Mouse (Mus musculus): ENCODE data around the gene Slc12a9.

The Slc12a9 gene

DNA sequence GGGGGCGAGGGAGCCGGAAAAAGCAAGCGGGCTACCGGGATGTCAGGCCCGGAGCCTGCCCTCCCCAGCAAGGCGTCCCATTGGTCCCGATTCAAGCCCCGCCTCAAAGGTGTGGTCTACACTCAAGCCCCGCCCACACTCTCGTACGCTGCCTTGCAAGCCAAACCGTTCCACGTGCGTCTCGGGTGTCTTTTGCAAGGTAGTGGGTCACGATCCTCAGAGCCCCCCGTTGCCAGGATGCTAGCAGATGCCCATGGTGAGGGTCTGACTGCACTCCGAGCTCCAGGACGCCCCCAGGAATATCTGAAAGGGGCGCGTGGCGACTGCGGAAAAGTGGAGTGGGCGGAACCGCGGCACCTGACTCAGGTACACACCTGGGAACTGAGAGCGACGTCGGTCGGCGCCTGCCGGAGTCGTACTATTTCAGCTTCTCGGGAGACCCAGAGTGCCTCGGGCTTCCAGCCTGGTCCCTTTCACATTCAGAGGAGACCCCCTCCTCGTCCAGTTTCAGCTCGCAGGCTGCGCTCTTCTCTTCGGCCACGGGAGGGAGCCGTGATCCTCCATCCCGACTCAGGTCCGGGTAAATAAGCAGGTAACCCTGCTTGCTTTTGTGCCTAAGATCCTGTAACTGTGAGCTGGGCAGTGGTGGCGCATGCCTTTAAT lies at the start of gene Slc12a9:
TSS of gene Slc12a9 (minus strand) at position 86 of the 663 bp plus-strand sequence.
- DNase-seq (ENCODE audit: low spot score), result peak; percentile 89

DNA sequence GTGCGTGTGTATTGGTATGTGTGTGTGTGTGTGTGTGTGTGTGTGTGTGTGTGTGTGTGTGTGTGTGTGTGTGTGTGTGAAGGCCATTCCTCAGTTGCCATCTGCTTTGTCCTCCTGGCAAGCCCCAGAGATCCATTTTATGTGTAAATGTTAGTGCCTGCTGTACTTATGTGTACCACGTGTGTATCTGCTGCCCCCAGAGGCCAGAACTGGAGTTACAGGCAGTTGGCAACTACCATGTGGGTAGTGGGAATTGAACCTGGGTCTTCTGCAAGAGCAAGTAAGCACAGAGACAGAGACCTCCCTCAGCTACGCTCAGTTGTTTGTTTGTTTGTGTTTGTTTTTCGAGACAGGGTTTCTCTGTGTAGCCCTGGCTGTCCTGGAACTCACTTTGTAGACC lies 47.8 kb upstream of the Slc12a9 start:
- DNase-seq (ENCODE audit: low spot score), result peak; percentile 43

DNA sequence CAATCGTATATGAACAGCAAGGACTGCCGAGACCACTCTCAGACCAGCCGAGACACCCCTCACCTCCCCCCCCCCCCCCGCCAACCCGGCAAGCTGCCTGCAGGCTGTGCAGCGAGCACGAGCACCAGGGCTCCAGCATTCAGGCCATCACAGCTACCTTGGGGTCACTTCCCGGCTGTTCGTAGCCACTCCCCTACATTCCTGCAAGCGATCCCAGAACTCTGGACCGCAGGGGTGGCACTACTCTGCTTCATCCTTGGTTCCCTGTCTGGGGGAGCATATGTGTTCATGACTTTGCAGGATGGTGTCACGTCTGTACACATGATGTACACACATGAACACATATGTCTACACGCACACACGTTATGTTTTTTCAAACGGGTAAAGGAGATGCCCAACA lies 44.2 kb upstream of the Slc12a9 start:
- no peak for DNase-seq (ENCODE audit: low spot score)

DNA sequence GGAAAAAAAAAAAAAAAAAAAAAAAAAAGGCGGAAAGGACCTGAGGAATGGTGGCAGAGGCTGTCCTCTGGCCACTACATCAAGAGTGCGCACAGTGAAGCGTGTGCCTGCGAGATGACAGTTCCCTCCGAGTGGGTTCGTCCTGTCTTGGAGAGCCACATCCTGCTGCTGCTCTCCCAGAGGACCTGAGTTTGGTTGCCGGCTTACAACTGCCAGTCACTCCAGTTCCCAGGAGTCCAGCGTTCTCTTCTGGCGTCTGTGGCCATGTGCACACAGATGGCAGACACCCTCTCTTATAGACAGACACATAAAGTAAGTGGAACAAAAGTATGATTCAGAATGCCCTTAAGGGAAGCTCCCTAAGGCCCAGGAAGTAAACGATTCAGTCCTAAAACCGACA lies 43.8 kb upstream of the Slc12a9 start:
- no peak for DNase-seq (ENCODE audit: low spot score)

DNA sequence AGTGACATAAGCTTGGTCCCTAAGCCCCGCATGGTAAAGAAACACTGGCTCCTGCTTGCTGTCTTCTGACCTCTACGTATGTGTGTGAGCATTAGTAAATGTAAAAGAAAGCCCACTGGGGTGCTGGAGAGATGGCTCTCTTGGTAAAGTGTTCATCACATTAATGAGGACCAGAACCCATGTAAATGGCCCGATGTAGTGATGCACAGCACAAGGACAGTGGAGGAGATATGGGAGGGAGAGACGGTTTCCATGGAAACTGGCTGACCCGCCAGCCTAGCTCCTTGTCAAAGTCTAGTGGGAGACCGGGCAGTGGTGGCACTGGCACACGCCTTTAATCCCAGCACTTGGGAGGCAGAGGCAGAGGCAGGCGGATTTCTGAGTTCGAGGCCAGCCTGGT lies 43.3 kb upstream of the Slc12a9 start:
- DNase-seq (ENCODE audit: low spot score), result no peak

DNA sequence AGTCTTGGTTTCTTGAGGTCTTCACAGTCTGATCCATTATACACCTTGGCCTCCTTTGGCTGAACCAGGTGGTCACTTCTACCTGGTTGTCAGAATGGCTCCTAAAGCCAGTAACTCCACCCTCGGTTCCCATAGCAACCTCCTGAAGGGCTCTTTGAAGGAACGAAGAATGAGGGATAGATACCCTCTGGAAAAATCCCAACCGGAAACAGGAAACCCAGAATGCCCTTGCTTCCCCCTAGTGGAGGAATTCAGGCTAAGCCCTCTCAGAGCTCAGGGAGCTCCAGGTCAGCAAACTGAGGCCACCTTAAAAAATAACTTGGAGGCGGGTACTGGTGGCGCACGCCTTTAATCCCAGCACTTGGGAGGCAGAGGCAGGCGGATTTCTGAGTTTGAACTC lies 42.8 kb upstream of the Slc12a9 start:
- no peak for DNase-seq (ENCODE audit: low spot score)

DNA sequence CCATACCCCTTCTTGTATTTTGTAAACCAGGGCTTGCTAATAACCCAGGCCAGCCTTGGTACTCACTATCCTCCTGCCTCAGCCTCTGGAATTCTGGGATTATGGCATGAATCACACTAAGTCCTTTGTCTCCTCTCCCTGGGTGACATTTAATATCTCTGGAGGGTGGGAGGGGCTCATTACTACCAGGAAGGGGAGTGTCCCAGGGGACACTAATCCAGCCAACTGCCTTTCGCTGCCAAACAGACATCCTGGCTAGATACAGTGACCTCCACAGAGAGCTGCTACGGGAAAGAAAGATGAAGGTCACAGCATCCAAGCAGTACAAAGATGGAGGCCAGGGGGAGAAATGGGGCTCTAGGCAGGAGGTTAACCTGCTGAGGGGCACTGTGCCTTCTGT lies 42.2 kb upstream of the Slc12a9 start:
- DNase-seq (ENCODE audit: low spot score), result no peak

DNA sequence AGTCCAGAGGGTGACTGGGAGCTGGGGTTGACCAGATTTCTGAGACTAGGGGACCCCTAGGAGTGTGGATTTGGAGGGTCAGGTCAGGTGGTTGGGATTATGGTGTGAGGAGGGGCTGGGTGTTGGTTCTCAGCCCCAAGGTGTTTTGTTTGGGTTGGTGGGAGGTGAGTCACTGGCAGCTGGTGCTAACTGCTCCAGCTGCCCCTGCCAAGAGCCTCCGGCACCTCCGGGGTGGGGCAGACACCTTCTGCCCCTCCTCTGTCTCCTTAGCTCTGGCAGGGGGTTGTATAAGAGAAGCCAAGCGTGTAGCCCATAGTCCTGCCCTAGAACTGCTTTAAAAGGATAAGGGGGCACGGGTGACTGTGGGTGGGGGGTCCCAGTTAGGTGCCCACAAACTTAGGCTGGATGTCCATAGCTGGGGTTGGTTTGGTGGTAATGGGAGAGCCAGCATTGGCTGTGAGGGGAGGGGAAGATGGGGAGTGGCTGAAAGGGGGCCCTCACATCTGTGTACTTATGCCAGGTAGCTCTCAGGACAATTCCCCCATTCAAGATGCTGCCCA lies 41.2 kb upstream of the Slc12a9 start:
- DNase-seq (ENCODE audit: low spot score), result no peak

DNA sequence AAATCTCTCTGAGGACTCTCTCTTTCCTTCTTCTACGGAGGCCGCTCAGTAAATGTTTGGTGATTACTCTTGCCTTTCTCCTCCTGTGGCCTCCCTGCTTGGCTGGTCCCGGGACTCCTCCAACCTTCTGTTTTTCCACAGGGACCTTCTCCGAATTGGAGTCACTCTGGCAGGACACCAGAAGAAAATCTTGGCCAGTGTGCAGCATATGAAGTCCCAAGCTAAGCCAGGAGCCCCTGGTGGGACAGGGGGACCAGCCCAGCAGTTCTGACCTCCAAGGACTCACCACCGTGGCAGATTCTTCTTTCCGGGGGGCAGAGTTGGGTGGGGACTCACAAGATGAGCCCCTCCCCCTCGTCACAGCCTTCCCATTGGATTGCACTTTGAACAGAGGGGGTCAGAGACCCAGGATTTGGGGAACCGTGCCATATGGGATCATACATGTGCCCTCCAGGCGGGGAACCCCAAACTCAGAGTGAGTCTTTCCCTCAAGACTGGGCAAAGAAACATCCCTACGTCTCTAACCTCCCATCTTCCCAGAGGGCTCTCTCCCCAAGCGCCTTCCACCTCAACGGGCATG lies 40.1 kb upstream of the Slc12a9 start:
- no peak for DNase-seq (ENCODE audit: low spot score)

DNA sequence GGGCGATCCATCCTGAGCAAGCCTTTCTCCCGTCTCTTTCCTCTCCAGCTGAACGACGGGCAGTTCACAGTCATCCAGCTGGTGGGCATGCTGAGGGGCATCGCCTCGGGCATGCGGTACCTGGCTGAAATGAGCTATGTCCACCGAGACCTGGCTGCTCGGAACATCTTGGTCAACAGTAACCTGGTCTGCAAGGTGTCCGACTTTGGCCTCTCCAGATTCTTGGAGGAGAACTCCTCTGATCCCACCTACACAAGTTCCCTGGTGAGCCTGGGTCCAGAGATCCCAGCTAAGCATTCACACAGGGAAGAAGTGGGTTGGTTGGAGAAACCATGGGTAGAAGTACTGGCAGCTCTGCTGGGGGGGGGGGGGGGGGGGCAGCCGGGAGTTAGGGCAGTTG lies 36.3 kb upstream of the Slc12a9 start:
- DNase-seq (ENCODE audit: low spot score), result no peak

DNA sequence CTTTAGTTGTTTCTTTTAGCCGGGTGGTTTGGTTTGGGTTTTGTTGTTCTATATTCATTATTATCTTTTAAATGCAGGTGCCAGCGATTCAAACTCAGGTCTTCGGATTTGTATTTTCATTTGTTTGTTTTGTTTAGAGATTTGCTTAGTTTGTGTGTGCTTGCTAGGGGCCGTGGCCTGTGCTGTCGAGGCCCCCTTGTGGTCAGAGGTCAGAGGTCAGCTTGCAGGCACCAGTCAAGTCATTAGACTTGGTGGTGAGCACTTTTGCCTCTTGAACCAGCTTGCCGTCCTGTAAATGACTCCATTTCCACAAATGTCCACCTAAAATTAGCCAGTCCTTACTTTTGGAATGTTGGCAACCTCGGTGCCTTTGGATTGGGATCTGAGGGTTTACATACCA lies 25.0 kb upstream of the Slc12a9 start:
- no peak for DNase-seq (ENCODE audit: low spot score)

DNA sequence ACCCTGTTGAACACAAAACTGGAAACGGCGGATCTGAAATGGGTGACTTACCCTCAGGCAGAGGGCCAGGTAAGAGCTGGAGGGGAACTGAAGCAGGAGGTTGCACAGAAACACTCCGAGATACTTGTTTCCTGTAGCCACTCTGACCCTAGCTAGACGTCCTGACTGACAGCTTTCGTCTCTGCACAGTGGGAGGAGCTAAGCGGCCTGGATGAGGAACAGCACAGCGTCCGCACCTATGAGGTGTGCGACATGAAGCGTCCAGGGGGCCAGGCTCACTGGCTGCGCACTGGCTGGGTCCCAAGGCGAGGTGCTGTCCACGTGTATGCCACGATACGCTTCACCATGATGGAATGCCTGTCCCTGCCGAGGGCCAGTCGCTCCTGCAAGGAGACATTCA lies 20.7 kb upstream of the Slc12a9 start:
- DNase-seq (ENCODE audit: low spot score), result no peak

DNA sequence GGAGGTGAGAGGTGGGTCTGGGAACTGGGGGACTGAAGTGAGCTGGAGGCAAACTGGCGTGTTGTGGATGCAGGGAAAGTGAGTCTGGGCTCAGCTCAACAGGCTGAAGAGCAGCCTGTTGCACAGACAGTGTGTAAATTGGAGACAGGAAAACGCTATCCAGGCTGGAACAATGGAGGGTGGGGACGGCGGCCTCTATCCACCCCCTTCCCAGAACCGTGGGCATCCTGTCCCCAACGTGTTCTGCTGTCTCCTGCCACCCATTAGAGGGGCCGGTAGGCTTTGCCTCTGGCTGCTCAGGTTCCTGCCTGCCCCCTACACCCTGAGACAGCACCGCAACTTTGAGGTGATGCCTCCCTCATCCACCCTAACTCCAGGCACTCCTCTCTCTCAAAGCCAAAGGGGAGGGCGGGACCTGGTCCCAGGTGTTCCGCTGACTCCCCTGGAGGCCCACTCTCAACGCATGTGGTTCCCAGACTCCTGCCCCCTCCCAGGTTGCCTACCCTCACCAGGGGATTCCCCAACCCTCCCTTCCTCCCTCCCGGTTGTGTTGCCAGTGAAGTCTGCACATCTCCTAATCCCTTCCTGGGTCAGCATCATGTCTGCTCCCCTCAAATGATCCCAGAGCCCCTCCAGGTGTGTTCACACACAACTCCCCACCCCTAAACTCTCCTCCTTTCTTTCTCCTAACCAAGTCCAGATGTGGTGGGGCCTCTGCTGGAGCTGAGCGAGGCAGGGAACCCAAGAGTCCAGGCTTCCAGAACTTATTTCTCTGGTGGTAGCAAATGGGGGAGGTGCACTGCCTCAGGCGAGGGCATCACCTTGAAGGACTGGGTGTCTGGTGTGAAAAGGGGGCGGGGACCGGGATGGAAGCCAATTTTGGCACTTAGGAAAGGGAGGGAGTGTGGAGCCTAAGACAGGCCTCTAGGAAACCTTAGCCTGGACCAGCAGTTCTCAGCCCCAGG lies 18.9 kb upstream of the Slc12a9 start:
- no peak for DNase-seq (ENCODE audit: low spot score)

DNA sequence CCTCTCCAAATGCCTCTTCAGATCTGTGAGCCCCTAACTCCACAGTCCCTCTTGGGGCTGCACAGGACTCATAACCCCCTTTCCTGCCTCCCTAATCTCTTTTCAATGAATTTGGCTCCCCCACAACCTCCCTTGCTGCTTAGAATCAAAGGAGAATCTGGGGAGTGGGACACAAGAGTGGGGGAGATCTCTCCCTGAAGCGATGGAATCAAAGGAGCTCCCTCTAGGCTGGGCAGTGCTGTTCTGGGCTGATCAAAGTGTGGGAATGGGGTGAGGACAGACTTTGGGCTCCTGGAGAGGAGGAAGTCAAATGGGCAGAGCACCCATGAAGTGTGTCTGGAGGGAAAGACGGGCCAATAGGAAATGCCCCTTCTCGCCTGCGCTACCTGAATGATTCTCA lies 18.0 kb upstream of the Slc12a9 start:
- no peak for DNase-seq (ENCODE audit: low spot score)

DNA sequence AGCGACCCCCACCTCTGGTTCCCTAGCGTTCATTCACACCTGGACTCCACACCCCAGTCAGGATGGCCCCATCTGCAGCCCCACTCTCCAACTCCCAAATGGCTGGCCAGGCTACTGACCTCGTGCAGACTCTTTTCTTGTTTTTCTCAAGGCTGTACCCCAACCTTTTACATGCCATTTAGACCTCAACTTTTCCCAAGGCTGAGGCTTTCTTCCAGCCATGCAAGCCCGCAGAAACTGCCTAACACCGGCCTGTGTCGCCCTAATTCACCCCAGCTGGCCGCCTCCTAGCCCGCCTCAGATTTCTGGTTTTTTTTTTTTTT lies 17.6 kb upstream of the Slc12a9 start:
- DNase-seq (ENCODE audit: low spot score), result no peak

DNA sequence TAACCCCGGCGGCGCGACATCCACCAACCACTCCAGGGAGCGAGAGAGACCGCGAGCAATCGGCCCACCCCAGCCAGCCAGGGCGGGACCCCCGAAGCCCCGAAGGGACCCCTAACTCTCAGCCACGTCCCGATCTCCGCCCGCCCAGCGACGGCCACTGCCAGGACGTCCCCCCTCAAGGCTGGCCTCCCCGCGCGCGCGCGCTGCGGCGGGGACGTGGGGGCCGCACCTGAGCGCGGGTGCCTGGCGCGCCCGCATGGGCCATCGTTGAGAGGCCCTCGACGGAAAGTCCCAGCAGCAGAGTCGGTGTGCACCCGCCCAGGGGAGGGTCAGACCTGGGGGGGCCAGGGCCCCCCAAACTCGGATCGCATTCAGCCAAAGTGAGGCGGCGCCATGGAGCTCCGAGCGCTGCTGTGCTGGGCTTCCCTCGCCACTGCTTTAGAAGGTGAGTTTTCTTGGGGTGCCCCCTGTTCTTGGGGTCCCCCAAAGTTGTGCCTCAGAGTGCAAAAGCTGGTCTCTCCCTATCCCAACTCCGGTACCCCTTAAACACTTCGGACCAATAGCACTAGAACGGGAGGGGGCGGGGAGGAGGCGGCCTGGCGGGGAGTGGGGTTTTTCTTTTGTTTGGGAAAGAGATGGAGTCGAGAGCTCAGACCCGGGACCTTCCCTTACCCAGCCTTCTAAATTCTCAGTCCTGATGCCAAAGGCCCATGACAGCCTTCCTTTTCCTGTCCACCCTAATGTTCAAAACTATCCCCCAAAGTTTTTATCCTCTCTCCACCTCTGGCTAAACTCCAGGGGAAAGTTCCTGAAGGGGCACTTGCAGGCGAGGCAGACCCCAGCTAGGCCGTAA lies 17.0 kb upstream of the Slc12a9 start:
- no peak for DNase-seq (ENCODE audit: low spot score)

DNA sequence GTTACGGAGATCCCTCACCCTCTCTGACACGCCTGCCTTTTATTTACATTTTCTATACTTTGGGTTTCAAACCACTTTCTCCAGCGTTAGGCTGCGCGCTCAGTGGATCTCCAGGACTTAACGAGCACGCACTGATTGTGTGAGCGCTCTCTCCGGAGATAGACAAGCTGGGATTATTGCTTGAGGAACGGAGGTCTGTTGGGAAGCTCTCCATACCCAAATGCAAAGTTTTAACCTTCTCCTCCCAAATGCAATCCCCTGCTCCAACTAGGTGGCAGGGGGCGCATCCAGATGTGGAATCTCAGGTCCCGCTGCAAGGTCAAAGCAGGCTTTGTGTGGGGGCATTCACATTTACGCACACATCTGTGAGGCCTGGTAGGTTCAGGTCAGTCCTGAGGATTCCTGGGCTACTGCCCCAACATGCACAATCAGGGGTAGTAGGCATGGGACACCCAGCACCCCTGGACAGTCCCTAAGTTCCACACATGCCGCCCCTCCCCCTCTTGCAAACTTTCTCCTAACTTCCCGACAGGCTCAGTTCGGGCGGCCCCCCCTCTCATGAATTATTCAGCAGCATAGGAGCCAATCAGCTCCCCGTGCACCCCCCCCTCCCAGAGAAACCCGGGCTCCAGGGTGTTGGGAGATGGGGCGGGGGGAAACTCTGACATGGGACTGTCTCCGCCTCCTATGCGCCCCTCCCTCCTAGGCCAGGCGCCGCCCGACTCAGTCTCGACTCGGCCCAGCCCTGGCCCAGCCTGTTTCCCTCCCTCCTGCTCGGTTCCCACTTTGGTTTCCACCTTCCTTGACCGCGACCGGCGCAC lies 16.2 kb upstream of the Slc12a9 start, which contains the start of gene Ephb4:
TSS of gene Ephb4 (plus strand) at position 726 of the 821 bp plus-strand sequence.
- no peak for DNase-seq (ENCODE audit: low spot score)

DNA sequence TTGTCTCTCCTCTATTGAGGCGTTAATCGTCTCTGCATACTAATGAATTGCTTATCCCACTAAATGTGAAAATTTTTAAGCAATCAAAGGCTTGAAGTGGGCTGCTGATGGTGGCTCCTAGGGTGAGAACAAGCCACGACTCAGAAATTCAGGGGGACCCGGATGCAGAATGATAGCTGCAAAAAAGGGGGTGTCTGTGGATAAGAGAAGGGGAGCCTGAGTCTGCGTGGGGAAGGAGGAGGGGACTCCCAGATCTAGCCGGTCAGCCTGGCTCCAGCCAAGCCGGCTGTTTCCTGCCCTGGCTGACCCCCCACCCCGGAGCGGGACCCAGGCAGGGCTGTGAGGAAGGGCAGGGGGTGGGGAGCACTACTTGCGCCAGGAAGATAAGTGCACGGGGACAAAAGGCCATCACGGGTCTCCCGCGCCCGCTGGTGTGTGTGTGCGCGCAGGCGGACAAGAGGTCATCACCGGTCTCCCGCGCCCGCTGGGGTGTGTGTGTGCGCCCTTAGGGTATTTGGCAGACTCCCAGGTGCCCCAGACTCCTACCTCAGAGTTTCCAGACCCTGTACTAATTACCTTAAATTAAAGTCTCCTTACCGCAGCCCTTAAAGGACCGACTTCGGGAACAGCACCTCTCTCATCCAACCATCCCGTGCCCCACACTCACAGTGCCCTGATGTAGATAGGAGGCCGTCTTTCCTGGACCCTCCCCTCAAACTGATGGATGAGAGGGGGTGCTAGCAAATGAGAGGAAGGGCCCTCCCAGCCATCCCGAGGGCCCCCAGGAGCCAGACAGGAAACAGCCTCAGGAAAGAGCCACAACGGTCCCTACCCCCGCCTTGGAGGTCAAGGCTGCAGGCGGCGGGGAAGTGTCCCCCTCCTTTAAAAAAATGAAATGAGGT lies 15.3 kb upstream of the Slc12a9 start:
- DNase-seq (ENCODE audit: low spot score), result no peak

DNA sequence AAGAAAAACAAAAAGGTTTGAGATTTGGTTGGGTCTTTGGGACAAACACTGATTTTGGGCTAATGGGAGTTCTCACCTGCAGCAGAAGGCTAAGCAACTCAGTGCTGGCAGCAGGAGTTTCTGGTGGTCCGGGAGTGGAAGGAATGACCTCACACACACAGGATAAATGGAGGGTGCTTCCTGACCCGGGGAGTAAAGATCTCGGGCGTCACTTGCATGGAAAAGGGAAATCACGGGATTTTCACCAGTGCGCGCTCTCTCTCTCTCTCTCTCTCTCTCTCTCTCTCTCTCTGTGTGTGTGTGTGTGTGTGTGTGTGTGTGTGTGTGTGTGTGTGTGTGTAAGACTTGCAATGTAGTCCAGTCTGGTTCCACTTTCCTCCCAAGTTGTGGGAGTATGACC lies 14.5 kb upstream of the Slc12a9 start:
- no peak for DNase-seq (ENCODE audit: low spot score)

DNA sequence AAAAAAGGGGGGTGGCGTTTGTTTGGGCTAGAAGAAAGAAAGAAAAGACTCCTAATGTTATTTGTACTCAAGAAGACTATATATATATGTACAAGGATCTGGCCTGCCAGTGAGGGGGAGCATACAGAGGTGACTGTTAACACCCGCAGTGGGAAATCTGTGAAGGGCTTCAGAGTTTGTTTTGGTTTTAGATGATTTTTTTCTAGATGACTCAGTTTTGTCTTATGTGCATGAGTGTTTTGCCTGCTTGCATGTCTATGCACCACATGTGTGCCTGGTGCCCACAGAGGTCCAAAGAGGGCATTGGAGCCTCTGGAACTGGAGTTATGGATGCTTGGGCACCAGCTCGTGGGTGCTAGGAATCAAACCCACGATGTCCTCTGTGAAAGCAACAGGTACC lies 13.6 kb upstream of the Slc12a9 start:
- no peak for DNase-seq (ENCODE audit: low spot score)

All from T-cell, adult 2 months (primary cell).